Comparison of ENCODE assay signal across 8 mouse cellular contexts in the genomic region with DNA sequence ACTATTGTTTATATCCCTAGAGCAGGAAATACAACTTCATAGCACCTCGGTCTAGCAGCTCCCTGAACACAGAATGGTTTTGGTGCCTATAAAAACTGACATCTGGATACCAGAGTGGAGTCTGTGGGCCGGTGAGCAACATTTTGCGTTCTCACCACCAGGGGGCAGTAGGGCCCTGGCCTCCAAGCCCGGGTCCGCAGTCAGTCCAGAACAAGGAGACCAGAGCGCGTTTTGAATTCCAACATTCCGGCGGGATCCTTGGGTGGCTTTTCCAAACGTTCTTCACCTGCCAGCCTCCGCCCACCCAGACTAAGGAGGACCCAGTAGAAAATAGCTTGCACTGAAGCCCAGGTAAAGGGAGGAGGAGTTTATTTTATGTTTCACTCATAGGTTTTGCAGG. TPM values are rescaled to one million over a fixed set of nuclear protein-coding genes. Genes with fewer than 3 reads are reported as not detected.
DNase-seq lines count a peak whose midpoint lies in the region; ATAC-seq and TF ChIP-seq lines count a peak whose summit lies in the region.

No protein-coding gene starts in this region.

- no peak overlapping the region for H3K4me2 ChIP-seq in forebrain, embryonic 12.5 days

- 1% methylated on average over 11 of the region's 11 CpGs for WGBS in forebrain, embryonic 12.5 days

- H3K9ac ChIP-seq in forebrain, embryonic 12.5 days: no peak overlapping the region

- peaks cover 39% of the 10 kb centered on the region for H3K27me3 ChIP-seq in E14TG2a.4 (ENCODE audit: insufficient read depth, low read length)
- peaks cover 55% of the 10 kb centered on the region for H3K27me3 ChIP-seq in forebrain, embryonic 12.5 days

- H3K4me1 ChIP-seq in E14TG2a.4 (replicated peaks; ENCODE audit: low read depth, low read length): peaks cover 61% of the 10 kb centered on the region
- H3K4me1 ChIP-seq in forebrain, embryonic 12.5 days: peaks cover 33% of the 10 kb centered on the region

- H3K27ac ChIP-seq in forebrain, embryonic 12.5 days: no peak overlapping the region

- H3K9me3 ChIP-seq in E14TG2a.4 (ENCODE audit: low read length): no peaks in the 10 kb centered on the region
- H3K9me3 ChIP-seq in forebrain, embryonic 12.5 days: no peaks in the 10 kb centered on the region

- DNase-seq in c-Kit-negative CD71-positive TER-119-positive erythroid progenitor cells, embryonic 14.5 days (ENCODE audit: low read depth, low spot score): peak; percentile 54
- peak; percentile 90 to 95 for DNase-seq in heart, postnatal 14 days
- peak; percentile 70 to 87 for DNase-seq in layer of hippocampus, adult 8-10 months (ENCODE audit: low spot score in 2 of 2)
- peak; percentile 92 for DNase-seq in lung, postnatal 14 days
- peak; percentile 87 for DNase-seq in retina, embryonic 14.5 days (ENCODE audit: low spot score)
- DNase-seq in thymus, postnatal 4 days: peak; percentile 89

- no peaks in the 10 kb centered on the region for H3K36me3 ChIP-seq in E14TG2a.4 (ENCODE audit: insufficient read depth, low read length)
- no peaks in the 10 kb centered on the region for H3K36me3 ChIP-seq in forebrain, embryonic 12.5 days (replicated peaks)

- H3K4me3 ChIP-seq in E14TG2a.4 (replicated peaks; ENCODE audit: low read length): peak overlapping the region; percentile 82
- no peak overlapping the region for H3K4me3 ChIP-seq in forebrain, embryonic 12.5 days (replicated peaks)

- intact Hi-C loops in heart, postnatal 14 days (cut with DNase I): loop anchor here (10.0 kb wide), 1 partner anchor 825 kb away; the partner anchor contains the start of gene Gadd45gip1

- ATAC-seq in forebrain, embryonic 12.5 days (ENCODE audit: low FRiP score): peak; percentile 37; the same call in 1 of the 2 replicates

- TF ChIP-seq CTCF in E14TG2a.4 (conservative IDR thresholded peaks at IDR 0.05; ENCODE audit: low read length): peak; percentile 48

RNA-seq across cellular contexts. Expression of gene 2210011C24Rik, which starts 2.1 kb away (rescaled TPM):
- not detected in 2 replicates for polyA plus RNA-seq in forebrain, embryonic 12.5 days (2016; fragmentation: Nextera tagmentation; extraction: Ambion mirVana)
- total RNA-seq in heart, postnatal 14 days (2021): 1 to 10 TPM; 1.8 to 2.3 TPM
- 1 to 10 TPM; 1.0 to 2.3 (median 1.5) TPM for total RNA-seq in layer of hippocampus, adult 8-10 months (2022)

RNA-seq across cellular contexts. Expression of gene 1700067K01Rik, which starts 8.6 kb away (rescaled TPM):
- 1.2 TPM in 2 replicates for polyA plus RNA-seq in forebrain, embryonic 12.5 days (2016; fragmentation: Nextera tagmentation; extraction: Ambion mirVana)
- total RNA-seq in heart, postnatal 14 days (2021): under 1 TPM; 0.33 to 0.80 TPM
- under 1 TPM in 1 of 4 experiments, not detected in 3; 0.39 TPM for total RNA-seq in layer of hippocampus, adult 8-10 months (2022)

RNA-seq across cellular contexts. Expression of gene Palm3, which starts 11.4 kb away (rescaled TPM):
- polyA plus RNA-seq in forebrain, embryonic 12.5 days (2016; fragmentation: Nextera tagmentation; extraction: Ambion mirVana): 3.3 and 4.1 TPM in 2 replicates
- under 1 TPM; 0.26 to 0.27 TPM for total RNA-seq in heart, postnatal 14 days (2021)
- 1 to 10 TPM; 3.3 to 5.0 (median 4.2) TPM for total RNA-seq in layer of hippocampus, adult 8-10 months (2022)

RNA-seq across cellular contexts. Expression of gene Samd1, which starts 12.4 kb away (rescaled TPM):
- polyA plus RNA-seq in forebrain, embryonic 12.5 days (2016; fragmentation: Nextera tagmentation; extraction: Ambion mirVana): 9.9 and 11.4 TPM in 2 replicates
- total RNA-seq in heart, postnatal 14 days (2021): 10 to 100 TPM; 28.4 to 32.3 TPM
- total RNA-seq in layer of hippocampus, adult 8-10 months (2022): 10 to 100 TPM; 37.6 to 42.8 (median 40.0) TPM

RNA-seq across cellular contexts. Expression of gene Il27ra, which starts 32.5 kb away (rescaled TPM):
- 0.09 and 0.24 TPM in 2 replicates for polyA plus RNA-seq in forebrain, embryonic 12.5 days (2016; fragmentation: Nextera tagmentation; extraction: Ambion mirVana)
- 1 to 10 TPM; 4.2 to 5.8 TPM for total RNA-seq in heart, postnatal 14 days (2021)
- 1 to 10 TPM; 1.5 to 2.7 (median 1.8) TPM for total RNA-seq in layer of hippocampus, adult 8-10 months (2022)
